Mouse (Mus musculus): Measurements from ENCODE around the gene Otulinl.
"Not testable (repeated sequence)": the region's sequence is repeated elsewhere in the genome, so short reads cannot be mapped to it uniquely, and the experiment has no call there.

Gene Otulinl

GRCm38 (mm10) chr15:27681419-27682187 lies at the start of gene Otulinl:
TSS of gene Otulinl (minus strand) at chr15:27681579.
- DNase-seq (ENCODE audit: low read depth, low spot score) = peak; percentile 90

GRCm38 (mm10) chr15:27726228-27726627 lies 44.8 kb upstream of the Otulinl start:
- DNase-seq (ENCODE audit: low read depth, low spot score) = no peak

GRCm38 (mm10) chr15:27724796-27725680 lies 43.7 kb upstream of the Otulinl start:
- DNase-seq (ENCODE audit: low read depth, low spot score) = no peak

- no peak for DNase-seq (ENCODE audit: low read depth, low spot score)
Observed at GRCm38 (mm10) chr15:27724298-27724697, 42.9 kb upstream of the Otulinl start.

- no peak for DNase-seq (ENCODE audit: low read depth, low spot score)
Observed at GRCm38 (mm10) chr15:27723746-27724145, 42.4 kb upstream of the Otulinl start.

GRCm38 (mm10) chr15:27720297-27720696 lies 38.9 kb upstream of the Otulinl start:
- DNase-seq (ENCODE audit: low read depth, low spot score) = not testable (repeated sequence)

GRCm38 (mm10) chr15:27718668-27719067 lies 37.3 kb upstream of the Otulinl start:
- no peak for DNase-seq (ENCODE audit: low read depth, low spot score)

GRCm38 (mm10) chr15:27715331-27715730 lies 34.0 kb upstream of the Otulinl start:
- peak; percentile 57 for DNase-seq (ENCODE audit: low read depth, low spot score)

GRCm38 (mm10) chr15:27710698-27711097 lies 29.3 kb upstream of the Otulinl start:
- no peak for DNase-seq (ENCODE audit: low read depth, low spot score)

GRCm38 (mm10) chr15:27708968-27709612 lies 27.7 kb upstream of the Otulinl start:
- DNase-seq (ENCODE audit: low read depth, low spot score) = no peak

- DNase-seq (ENCODE audit: low read depth, low spot score) = no peak
Observed at GRCm38 (mm10) chr15:27708499-27708898, 27.1 kb upstream of the Otulinl start.

GRCm38 (mm10) chr15:27702972-27703313 lies 21.6 kb upstream of the Otulinl start:
- DNase-seq (ENCODE audit: low read depth, low spot score) = no peak

- no peak for DNase-seq (ENCODE audit: low read depth, low spot score)
Observed at GRCm38 (mm10) chr15:27702031-27702971, 20.9 kb upstream of the Otulinl start.

- DNase-seq (ENCODE audit: low read depth, low spot score) = no peak
Observed at GRCm38 (mm10) chr15:27697632-27698031, 16.3 kb upstream of the Otulinl start.

- no peak for DNase-seq (ENCODE audit: low read depth, low spot score)
Observed at GRCm38 (mm10) chr15:27693235-27693634, 11.9 kb upstream of the Otulinl start.

GRCm38 (mm10) chr15:27692161-27692560 lies 10.8 kb upstream of the Otulinl start:
- no peak for DNase-seq (ENCODE audit: low read depth, low spot score)

- DNase-seq (ENCODE audit: low read depth, low spot score) = no peak
Observed at GRCm38 (mm10) chr15:27691213-27691612, 9.8 kb upstream of the Otulinl start.

GRCm38 (mm10) chr15:27688041-27688651 lies 6.8 kb upstream of the Otulinl start:
- no peak for DNase-seq (ENCODE audit: low read depth, low spot score)

GRCm38 (mm10) chr15:27684813-27685212 lies 3.4 kb upstream of the Otulinl start:
- DNase-seq (ENCODE audit: low read depth, low spot score) = no peak

- no peak for DNase-seq (ENCODE audit: low read depth, low spot score)
Observed at GRCm38 (mm10) chr15:27683206-27683605, 1.8 kb upstream of the Otulinl start.

- peak; percentile 14 for DNase-seq (ENCODE audit: low read depth, low spot score)
Observed at GRCm38 (mm10) chr15:27682619-27683018, 1.2 kb upstream of the Otulinl start.
